Mouse (Mus musculus): ENCODE data around the gene Fam169b.

GRCm38 (mm10) chr7:68264531-68264930, 9.1 kb upstream of the Fam169b start:
- TF ChIP-seq FLI1 (IDR thresholded peaks at IDR 0.05; ENCODE audit: low read length) (no peak), GATA1 (IDR thresholded peaks at IDR 0.05; ENCODE audit: borderline replicate concordance, low read length) (no peak)

All from megakaryocyte, embryonic 14.5 days (primary cell).